Mouse (Mus musculus): Measurements from ENCODE around the gene Zfp169. TPM values are rescaled to one million over a fixed set of nuclear protein-coding genes. Genes with fewer than 3 reads are reported as not detected.
"Not testable (repeated sequence)": the region's sequence is repeated elsewhere in the genome, so short reads cannot be mapped to it uniquely, and the experiment has no call there.

The Zfp169 gene
- polyA plus RNA-seq, 1 experiment from 2014 or later: 4.9 TPM

DNA sequence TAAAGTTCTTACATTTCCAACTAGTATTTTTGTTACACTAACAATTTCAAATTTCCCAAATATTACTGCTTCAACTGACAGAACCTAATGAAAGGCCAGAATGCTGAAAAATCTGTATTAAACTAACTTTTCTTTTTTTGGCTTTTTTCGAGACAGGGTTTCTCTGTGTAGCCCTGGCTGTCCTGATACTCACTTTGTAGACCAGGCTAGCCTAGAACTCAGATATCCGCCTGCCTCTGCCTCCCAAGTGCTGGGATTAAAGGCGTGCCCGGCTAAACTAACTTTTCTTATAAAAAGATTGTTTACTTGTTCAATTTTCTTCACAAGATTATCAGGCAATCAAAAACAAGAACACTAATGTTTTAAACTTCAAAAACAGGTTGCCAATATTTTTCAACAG is 31.6 kb upstream of the Zfp169 start:
- no peaks in the 10 kb centered on the region for H3K9me3 ChIP-seq
- no peak for DNase-seq (ENCODE audit: low spot score)
- no peak overlapping the region for H3K27ac ChIP-seq
- WGBS: 53% methylated on average over 4 of the region's 4 CpGs
- H3K36me3 ChIP-seq: no peaks in the 10 kb centered on the region
- H3K4me3 ChIP-seq: peak overlapping the region; percentile 88
- 0 out of 2 replicates have a peak, but pooled peaks cover 4% of the 10 kb centered on the region for H3K27me3 ChIP-seq (ENCODE audit: insufficient read depth, poor library complexity, severe bottlenecking)
- H3K4me1 ChIP-seq (replicated peaks): peaks cover 40% of the 10 kb centered on the region

DNA sequence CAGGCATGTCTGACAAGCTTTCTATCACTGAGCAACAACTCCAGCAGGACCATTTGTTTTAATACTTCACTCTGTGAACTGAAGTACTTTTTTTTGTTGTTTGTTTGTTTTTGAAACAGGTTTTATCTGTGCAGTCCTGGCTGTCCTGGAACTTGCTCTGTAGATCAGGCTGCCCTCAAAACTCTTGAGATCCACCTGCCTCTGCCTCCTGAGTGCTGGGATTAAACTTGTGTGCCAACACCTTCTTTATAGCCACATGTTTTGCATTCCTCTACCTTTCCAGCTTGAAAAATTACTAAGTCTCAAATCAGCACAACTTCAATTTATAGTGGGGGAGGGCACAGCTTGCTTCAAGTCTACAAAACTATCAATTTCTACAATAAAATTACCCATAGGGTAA is 31.1 kb upstream of the Zfp169 start:
- peaks cover 40% of the 10 kb centered on the region for H3K4me1 ChIP-seq (replicated peaks)
- H3K4me3 ChIP-seq: peak overlapping the region; percentile 88
- H3K27ac ChIP-seq: no peak overlapping the region
- no peaks in the 10 kb centered on the region for H3K36me3 ChIP-seq
- no peak for DNase-seq (ENCODE audit: low spot score)
- H3K9me3 ChIP-seq: no peaks in the 10 kb centered on the region
- H3K27me3 ChIP-seq (ENCODE audit: insufficient read depth, poor library complexity, severe bottlenecking): 0 out of 2 replicates have a peak, but pooled peaks cover 4% of the 10 kb centered on the region

DNA sequence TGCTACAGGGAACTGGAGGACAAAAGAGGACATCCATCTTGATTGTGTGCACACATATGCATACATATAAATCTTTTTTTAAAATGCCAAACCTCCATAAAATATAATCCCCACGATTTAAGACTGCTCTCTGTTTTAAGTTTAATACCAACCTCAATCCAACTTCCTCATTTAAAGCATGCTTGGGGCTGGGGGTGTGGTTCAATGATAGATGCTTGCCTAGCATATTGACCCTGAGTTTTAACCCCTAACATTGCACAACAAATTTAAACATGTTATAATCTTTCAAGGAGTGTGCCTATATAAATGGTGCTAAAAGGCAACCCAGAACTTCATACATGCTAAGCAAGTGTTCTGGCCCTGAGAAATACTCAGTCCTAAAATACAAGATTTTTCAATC is 27.2 kb upstream of the Zfp169 start:
- Histone ChIP-seq H3K27ac (no peak overlapping the region), H3K9me3 (no peaks in the 10 kb centered on the region), H3K36me3 (peaks cover 27% of the 10 kb centered on the region), H3K27me3 (ENCODE audit: insufficient read depth, poor library complexity, severe bottlenecking) (no peaks in the 10 kb centered on the region), H3K4me1 (replicated peaks) (peaks cover 30% of the 10 kb centered on the region), H3K4me3 (no peak overlapping the region)
- no peak for DNase-seq (ENCODE audit: low spot score)
- WGBS: 73% methylated on average over 1 of the region's 1 CpGs

DNA sequence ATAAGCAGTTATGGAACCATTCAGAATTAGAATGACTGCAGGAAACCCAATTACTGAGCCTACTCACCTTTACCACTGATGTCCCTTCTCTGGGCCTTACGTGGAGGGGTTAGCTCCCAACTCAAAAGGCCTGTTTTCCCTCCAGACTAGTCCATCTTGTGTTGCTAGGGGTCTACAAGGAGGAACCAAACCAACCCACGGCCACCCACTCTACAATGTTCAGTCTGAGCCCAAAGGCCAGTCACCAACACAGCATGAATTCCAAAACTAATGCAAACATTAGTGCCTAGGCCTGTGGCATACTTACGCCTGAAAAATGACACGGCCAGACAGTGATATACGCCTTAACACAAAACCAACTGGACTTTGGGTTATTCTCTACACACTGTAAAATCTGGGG is 20.2 kb upstream of the Zfp169 start:
- H3K9me3 ChIP-seq: no peaks in the 10 kb centered on the region
- no peak overlapping the region for H3K4me3 ChIP-seq
- DNase-seq (ENCODE audit: low spot score): no peak
- H3K27me3 ChIP-seq (ENCODE audit: insufficient read depth, poor library complexity, severe bottlenecking): no peaks in the 10 kb centered on the region
- peaks cover 43% of the 10 kb centered on the region for H3K36me3 ChIP-seq
- no peak overlapping the region for H3K27ac ChIP-seq
- H3K4me1 ChIP-seq (replicated peaks): no peaks in the 10 kb centered on the region
- WGBS: 87% methylated on average over 5 of the region's 5 CpGs

DNA sequence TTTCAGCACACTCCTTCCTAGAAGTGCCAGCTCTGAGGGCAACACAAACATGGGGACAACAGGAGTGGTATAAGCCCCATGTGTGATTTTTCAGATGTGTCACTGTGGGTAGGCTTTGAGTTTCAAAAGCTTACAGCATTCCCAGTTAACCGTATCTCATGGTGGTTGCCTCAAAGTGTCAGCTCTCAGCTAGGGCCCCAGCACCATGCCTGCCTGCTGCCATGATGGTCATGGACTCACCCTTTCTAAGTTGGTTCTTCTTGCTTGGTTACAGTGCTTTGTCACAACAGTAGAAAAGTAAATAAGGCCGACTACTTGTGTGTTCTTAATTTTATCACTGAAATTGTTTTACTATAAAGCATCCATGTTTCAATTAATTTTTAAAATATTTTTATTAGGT is 18.2 kb upstream of the Zfp169 start:
- H3K27me3 ChIP-seq (ENCODE audit: insufficient read depth, poor library complexity, severe bottlenecking): no peaks in the 10 kb centered on the region
- 79% methylated on average over 2 of the region's 2 CpGs for WGBS

DNA sequence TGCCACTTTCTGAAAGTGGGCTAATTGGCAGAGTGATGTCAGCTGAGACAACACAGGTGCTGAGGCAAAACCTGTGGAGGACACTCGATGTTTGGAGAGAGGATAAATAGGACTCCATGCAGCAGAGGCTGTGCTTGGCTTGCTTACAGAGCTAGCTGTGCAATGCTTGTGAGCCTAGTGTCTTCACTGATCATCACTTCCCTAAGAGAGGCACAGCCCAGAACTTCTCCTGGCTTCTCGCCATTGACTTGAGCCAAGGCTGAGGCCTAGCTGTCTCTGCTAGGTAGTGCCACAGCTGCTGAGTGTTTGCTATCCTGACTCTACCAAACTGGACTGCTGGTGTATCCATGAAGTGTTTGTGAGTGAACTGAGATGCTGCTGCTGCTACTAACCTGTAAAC is 17.4 kb upstream of the Zfp169 start:
- no peak for DNase-seq (ENCODE audit: low spot score)
- Histone ChIP-seq H3K27me3 (ENCODE audit: insufficient read depth, poor library complexity, severe bottlenecking) (no peaks in the 10 kb centered on the region), H3K4me3 (no peak overlapping the region), H3K27ac (no peak overlapping the region), H3K4me1 (replicated peaks) (no peaks in the 10 kb centered on the region), H3K36me3 (peaks cover 18% of the 10 kb centered on the region), H3K9me3 (no peaks in the 10 kb centered on the region)
- 78% methylated on average over 2 of the region's 2 CpGs for WGBS

More for the DNA sequence above, 18.2 kb upstream of the Zfp169 start:
- Histone ChIP-seq H3K4me1 (replicated peaks) (no peaks in the 10 kb centered on the region), H3K4me3 (no peak overlapping the region), H3K27ac (no peak overlapping the region), H3K9me3 (no peaks in the 10 kb centered on the region), H3K36me3 (peaks cover 25% of the 10 kb centered on the region)
- no peak for DNase-seq (ENCODE audit: low spot score)

DNA sequence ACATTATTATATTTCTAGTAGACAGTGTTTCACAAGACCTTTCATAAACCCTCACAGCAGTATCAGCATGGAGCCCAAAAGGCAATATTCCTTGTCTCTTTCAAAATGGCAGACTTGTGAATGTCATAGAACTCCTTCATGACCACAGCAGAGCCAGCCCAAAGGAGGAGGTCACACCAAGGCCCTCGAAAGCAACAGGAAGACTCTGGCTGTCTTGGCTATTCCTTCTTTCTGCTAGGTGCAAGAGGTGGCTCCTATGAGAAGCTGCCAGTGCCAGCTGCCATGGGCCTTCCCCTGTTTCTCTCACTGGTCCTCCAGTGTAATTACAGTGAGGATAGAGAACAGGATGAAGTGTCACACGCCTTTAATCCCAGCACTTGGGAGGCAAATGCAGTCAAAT is 15.8 kb upstream of the Zfp169 start:
- Histone ChIP-seq H3K9me3 (no peaks in the 10 kb centered on the region), H3K27ac (no peak overlapping the region), H3K36me3 (peaks cover 6% of the 10 kb centered on the region; the same call in 1 of the 2 replicates), H3K27me3 (ENCODE audit: insufficient read depth, poor library complexity, severe bottlenecking) (no peaks in the 10 kb centered on the region), H3K4me3 (no peak overlapping the region), H3K4me1 (replicated peaks) (no peaks in the 10 kb centered on the region)
- DNase-seq (ENCODE audit: low spot score): no peak
- WGBS: 53% methylated on average over 2 of the region's 2 CpGs

DNA sequence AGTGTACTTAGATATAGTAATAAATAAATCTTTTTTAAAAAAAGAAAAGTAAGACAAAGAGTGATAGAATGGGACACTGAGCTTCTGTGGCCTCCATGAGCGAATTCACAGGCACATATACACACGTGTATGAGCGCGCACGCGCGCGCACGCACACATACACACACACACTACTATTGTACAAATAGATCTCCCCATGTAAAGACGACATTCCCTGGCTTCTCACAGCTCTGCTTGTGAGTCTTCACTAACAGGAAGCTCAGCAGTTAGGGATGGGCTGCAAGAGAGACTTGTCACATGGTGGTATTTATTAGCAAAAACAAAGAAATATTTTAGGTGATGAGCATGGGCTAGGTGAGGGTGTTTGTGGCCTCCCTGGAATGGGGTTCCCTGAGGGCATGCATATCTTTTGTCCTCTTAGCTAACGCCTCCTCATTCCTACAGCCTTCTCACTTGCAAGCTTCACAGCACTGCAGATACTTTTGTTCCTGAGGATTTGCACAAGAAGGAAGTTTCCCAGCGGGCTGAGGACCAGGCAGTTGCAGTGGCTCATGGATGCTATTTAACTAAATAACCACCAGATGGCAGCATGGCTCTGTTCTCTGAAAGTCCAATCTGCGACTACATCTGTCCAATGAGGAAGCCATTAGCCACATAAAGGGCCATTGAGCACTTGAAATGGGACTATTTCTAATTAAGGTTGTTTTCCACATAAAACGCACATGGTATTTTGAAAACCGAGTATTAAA is 15.0 kb upstream of the Zfp169 start:
- no peak overlapping the region for H3K4me3 ChIP-seq
- no peaks in the 10 kb centered on the region for H3K27me3 ChIP-seq (ENCODE audit: insufficient read depth, poor library complexity, severe bottlenecking)
- no peak overlapping the region for H3K27ac ChIP-seq
- H3K9me3 ChIP-seq: no peaks in the 10 kb centered on the region
- WGBS: 53% methylated on average over 15 of the region's 15 CpGs
- H3K36me3 ChIP-seq: peaks cover under 1% of the 10 kb centered on the region; the same call in 1 of the 2 replicates
- DNase-seq (ENCODE audit: low spot score): peak; percentile 59
- no peaks in the 10 kb centered on the region for H3K4me1 ChIP-seq (replicated peaks)

DNA sequence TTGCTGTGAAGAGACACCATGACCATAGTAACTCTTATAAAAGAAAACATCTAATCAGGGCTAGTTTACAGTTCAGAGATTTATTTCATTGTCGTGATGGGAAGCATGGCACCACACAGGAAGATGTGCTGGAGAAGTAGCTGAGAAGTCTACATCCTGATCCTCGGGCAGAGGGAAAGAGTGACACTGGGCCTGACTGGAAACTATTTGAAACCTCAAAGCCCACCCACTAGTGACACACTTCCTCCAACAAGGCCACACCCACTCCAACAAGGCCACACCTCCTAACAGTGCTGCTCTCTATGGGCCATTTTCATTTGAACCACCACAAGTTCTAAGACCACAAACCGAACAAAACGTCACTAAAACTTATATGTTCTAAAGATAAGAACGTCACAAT is 12.5 kb upstream of the Zfp169 start:
- Histone ChIP-seq H3K4me3 (no peak overlapping the region), H3K4me1 (replicated peaks) (no peaks in the 10 kb centered on the region), H3K27ac (no peak overlapping the region), H3K36me3 (no peaks in the 10 kb centered on the region), H3K9me3 (0 out of 2 replicates have a peak, but pooled peaks cover 1% of the 10 kb centered on the region), H3K27me3 (ENCODE audit: insufficient read depth, poor library complexity, severe bottlenecking) (no peaks in the 10 kb centered on the region)
- whole genome bisulfite sequencing: 81% methylated on average over 5 of the region's 5 CpGs
- DNase-seq (ENCODE audit: low spot score): no peak

DNA sequence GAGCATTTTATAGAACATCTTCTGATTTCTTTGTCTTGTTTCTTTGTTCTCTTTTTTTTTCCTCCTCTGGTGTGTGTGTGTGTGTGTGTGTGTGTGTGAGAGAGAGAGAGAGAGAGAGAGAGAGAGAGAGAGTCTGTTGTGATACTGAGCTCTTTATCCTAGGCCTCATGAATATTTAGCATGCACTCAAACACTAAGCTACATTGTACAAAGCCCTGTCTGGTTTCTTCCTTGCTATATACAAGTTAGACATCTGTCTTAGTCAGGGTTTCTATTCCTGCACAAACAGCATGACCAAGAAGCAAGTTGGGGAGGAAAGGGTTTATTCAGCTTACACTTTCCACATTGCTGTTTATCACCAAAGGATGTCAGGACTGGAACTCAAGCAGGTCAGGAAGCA is 5.9 kb upstream of the Zfp169 start:
- not testable (repeated sequence) for H3K4me1 ChIP-seq (replicated peaks); DNase-seq (ENCODE audit: low spot score); H3K27ac ChIP-seq; H3K4me3 ChIP-seq; H3K27me3 ChIP-seq (ENCODE audit: insufficient read depth, poor library complexity, severe bottlenecking); H3K36me3 ChIP-seq
- peaks cover 11% of the 10 kb centered on the region for H3K9me3 ChIP-seq

DNA sequence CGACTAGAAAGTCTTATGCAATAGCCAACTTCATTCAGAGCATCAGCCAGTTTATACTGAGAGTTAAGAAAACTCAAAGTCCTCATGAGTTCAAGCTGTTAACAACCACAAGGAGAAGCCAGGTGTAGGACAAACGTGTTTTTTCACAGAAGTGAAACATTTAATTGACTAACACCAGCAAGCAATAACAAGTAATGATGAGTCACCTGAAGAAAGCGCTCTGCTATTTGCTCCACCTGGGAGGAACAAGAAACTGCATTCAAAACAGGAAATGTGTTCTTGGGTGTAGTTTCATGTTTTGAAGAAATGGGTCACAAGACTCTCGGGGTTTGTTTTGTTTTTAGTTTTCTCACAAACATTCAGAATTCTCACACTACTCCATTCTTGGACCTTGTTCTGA is 2.6 kb upstream of the Zfp169 start:
- Histone ChIP-seq H3K27me3 (ENCODE audit: insufficient read depth, poor library complexity, severe bottlenecking) (no peaks in the 10 kb centered on the region), H3K4me3 (no peak overlapping the region), H3K4me1 (replicated peaks) (peaks cover 19% of the 10 kb centered on the region), H3K9me3 (peaks cover 11% of the 10 kb centered on the region), H3K36me3 (no peaks in the 10 kb centered on the region), H3K27ac (no peak overlapping the region)
- DNase-seq (ENCODE audit: low spot score): no peak
- 88% methylated on average over 4 of the region's 4 CpGs for WGBS

DNA sequence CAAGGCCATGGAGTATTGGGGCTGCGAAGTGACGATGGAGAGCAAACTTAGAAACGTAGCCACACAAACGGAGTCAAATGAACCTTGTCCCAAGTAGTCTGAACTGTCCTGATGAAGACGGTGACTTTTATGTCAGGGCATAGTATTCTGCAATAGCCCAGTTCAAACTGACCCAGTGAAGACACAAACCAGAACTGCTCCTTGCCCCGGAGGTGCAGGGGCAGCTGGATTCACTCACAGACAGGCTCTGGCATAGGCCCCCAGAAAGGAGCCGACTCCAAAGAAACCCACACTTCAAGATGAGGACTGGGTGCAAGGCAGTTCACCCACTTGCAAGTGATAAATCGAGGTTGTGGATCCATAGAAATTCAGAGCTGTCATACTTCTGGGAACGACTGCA is 4.6 kb downstream of the Zfp169 start:
- no peaks in the 10 kb centered on the region for H3K27me3 ChIP-seq (ENCODE audit: insufficient read depth, poor library complexity, severe bottlenecking)
- peaks cover 13% of the 10 kb centered on the region for H3K4me1 ChIP-seq (replicated peaks)
- no peak overlapping the region for H3K27ac ChIP-seq
- H3K36me3 ChIP-seq: peaks cover 32% of the 10 kb centered on the region
- H3K4me3 ChIP-seq: no peak overlapping the region
- 91% methylated on average over 9 of the region's 9 CpGs for WGBS
- DNase-seq (ENCODE audit: low spot score): no peak
- H3K9me3 ChIP-seq: no peaks in the 10 kb centered on the region

DNA sequence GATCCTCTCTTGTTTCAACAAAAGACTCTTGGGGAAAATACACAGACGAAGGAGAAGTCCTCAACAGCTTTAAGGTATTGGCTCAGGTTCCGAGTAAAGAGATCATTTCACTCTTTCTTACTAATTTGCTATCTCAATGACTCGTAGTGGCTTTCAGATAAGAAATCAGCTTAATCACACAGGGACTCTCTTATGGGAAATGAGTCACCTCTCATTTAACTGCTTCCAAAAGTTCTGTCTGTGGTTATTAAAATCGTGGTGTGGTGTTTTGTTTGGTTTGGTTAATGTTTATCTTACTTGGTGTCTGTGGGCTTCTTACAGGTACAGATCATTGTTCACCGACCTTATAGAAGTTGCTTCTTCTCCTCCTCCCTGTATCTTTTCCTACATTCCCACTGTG is 10.8 kb downstream of the Zfp169 start:
- no peaks in the 10 kb centered on the region for H3K27me3 ChIP-seq (ENCODE audit: insufficient read depth, poor library complexity, severe bottlenecking)
- WGBS: 89% methylated on average over 5 of the region's 5 CpGs
- H3K4me3 ChIP-seq: no peak overlapping the region
- no peak for DNase-seq (ENCODE audit: low spot score)
- no peak overlapping the region for H3K27ac ChIP-seq
- no peaks in the 10 kb centered on the region; the same call in 1 of the 2 replicates for H3K9me3 ChIP-seq
- H3K4me1 ChIP-seq (replicated peaks): peaks cover 9% of the 10 kb centered on the region
- H3K36me3 ChIP-seq: peaks cover 50% of the 10 kb centered on the region

DNA sequence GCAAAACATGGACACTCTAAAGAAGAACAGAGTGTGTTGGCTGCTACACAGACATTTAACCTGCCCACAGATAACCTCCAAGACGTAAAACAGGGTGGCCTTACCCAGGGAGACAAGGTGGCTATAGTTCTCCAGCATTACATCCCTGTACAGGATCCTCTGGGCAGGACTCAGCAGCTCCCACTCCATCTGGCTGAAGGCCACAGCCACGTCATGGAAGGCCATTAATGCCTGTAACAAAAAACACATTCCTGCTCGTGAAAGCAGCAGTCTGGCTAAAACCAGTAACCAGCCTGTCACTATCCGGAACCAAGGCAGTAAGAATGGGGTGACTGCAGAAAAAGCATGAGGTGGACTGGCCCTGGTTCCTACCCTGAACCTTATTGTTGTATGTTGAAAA is 14.6 kb downstream of the Zfp169 start:
- DNase-seq (ENCODE audit: low spot score): no peak
- H3K4me1 ChIP-seq (replicated peaks): peaks cover 10% of the 10 kb centered on the region
- 80% methylated on average over 4 of the region's 4 CpGs for WGBS
- no peaks in the 10 kb centered on the region for H3K27me3 ChIP-seq (ENCODE audit: insufficient read depth, poor library complexity, severe bottlenecking)
- peaks cover 41% of the 10 kb centered on the region for H3K36me3 ChIP-seq
- peaks cover 10% of the 10 kb centered on the region; the same call in 1 of the 2 replicates for H3K9me3 ChIP-seq
- no peak overlapping the region for H3K4me3 ChIP-seq
- H3K27ac ChIP-seq: no peak overlapping the region
